Mouse (Mus musculus) G1E (cell line): ENCODE measurements around the gene Mad1l1.

Source experiments
- CTCF ChIP-seq: IDR thresholded peaks from 2 replicates; pipeline ENCODE4 v1.5.1; 2012; ENCODE audit warnings: low read depth, low read length, inconsistent platforms, mixed read lengths
- GATA1 ChIP-seq: IDR thresholded peaks from 2 replicates; pipeline ENCODE4 v1.6.1; 2012; ENCODE audit warnings: borderline replicate concordance, low read length, inconsistent platforms, mixed read lengths
- GATA2 ChIP-seq: IDR thresholded peaks from 2 replicates; pipeline ENCODE4 v1.6.1; 2012; ENCODE audit warnings: low read depth, low read length, inconsistent platforms, borderline replicate concordance
- POLR2AphosphoS5 ChIP-seq: IDR thresholded peaks from 2 replicates; pipeline ENCODE4 v1.6.1; 2012; ENCODE audit warnings: low read depth, low read length, inconsistent platforms; ENCODE audit not compliant: insufficient replicate concordance
- TAL1 ChIP-seq: conservative IDR thresholded peaks from 2 replicates; pipeline ENCODE4 v1.6.1; 2012; ENCODE audit warnings: low read depth, low read length, inconsistent platforms, mixed read lengths

DNA sequence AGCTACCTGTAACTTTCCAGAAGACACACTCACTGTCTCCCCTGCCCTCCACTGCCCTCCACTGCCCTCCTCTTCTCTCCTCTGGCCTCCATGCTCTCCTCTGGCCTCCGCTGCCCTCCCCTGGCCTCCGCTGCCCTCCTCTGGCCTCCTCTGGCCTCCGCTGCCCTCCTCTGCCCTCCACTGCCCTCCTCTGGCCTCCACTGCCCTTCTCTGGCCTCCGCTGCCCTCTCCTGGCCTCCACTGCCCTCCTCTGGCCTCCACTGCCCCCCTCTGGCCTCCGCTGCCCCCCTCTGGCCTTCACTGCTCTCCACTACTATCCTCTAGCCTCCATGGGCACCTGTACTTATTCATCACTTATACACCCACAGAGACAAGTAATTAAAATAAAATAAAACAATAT lies 117.3 kb downstream of the Mad1l1 start:
- TF ChIP-seq GATA1 (no peak), CTCF (no peak), TAL1 (no peak), POLR2AphosphoS5 (no peak), GATA2 (no peak)
